Mouse (Mus musculus): ENCODE results near the gene Nlgn3. TPM values are rescaled to one million over a fixed set of nuclear protein-coding genes. Genes with fewer than 3 reads are reported as not detected.

The Nlgn3 gene
- polyA plus RNA-seq (2016; fragmentation: Nextera tagmentation; extraction: Ambion mirVana) = 0.08 and 0.20 TPM in 2 replicates

- H3K27me3 ChIP-seq (replicated peaks) = peaks cover 65% of the 10 kb centered on the region
- H3K9me3 ChIP-seq (replicated peaks) = no peaks in the 10 kb centered on the region
- no peak within 1 kb of the TSS for H3K27ac ChIP-seq
- no peak for ATAC-seq
- H3K4me1 ChIP-seq = peaks cover 9% of the 10 kb centered on the region; the same call in 1 of the 2 replicates
- 13% methylated on average over 16 of the region's 24 CpGs for WGBS (ENCODE audit: insufficient replicate concordance)
- H3K36me3 ChIP-seq = peaks cover 39% of the 10 kb centered on the region
- H3K4me2 ChIP-seq = peak within 1 kb of the TSS; percentile 32
- no peak within 1 kb of the TSS for H3K9ac ChIP-seq
- no peak within 1 kb of the TSS for H3K4me3 ChIP-seq
These were observed at the start of gene Nlgn3 for GRCm38 (mm10) chrX:101299055-101299454. TSS of gene Nlgn3 (plus strand) at chrX:101299168.

- Histone ChIP-seq H3K4me3 (peak within 1 kb of the TSS; percentile 68), H3K9me3 (replicated peaks) (no peaks in the 10 kb centered on the region; the same call in 1 of the 2 replicates), H3K9ac (peak within 1 kb of the TSS; percentile 81), H3K4me2 (peak within 1 kb of the TSS; percentile 78), H3K27me3 (replicated peaks) (peaks cover 13% of the 10 kb centered on the region; the same call in 1 of the 2 replicates), H3K36me3 (peaks cover 15% of the 10 kb centered on the region), H3K27ac (peak within 1 kb of the TSS; percentile 84), H3K4me1 (peaks cover 18% of the 10 kb centered on the region; the same call in 1 of the 2 replicates)
- 8% methylated on average over 47 of the region's 47 CpGs for WGBS (ENCODE audit: insufficient replicate concordance)
- ATAC-seq = peak; percentile 93
These were observed 44.8 kb upstream of the Nlgn3 start, which contains the start of gene Foxo4 for GRCm38 (mm10) chrX:101253952-101254729. TSS of gene Foxo4 (plus strand) at chrX:101254528.

DNA sequence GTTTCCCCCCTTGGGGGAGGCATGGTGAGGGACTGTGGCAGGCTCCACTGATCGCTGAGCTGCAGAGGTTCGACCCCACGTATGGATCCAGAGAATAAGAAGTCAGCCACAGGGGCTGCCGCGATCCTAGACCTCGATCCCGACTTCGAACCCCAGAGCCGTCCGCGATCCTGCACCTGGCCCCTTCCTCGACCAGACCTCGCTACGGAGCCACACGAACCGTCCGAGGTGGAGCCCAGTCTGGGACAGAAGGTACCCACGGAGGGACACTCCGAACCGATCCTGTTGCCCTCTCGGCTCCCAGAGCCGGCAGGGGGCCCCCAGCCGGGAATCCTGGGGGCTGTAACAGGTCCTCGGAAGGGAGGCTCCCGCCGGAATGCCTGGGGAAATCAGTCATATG, 44.2 kb upstream of the Nlgn3 start:
- peak overlapping the region; percentile 68 for H3K4me3 ChIP-seq
- peaks cover 20% of the 10 kb centered on the region for H3K36me3 ChIP-seq
- H3K9me3 ChIP-seq (replicated peaks) = no peaks in the 10 kb centered on the region; the same call in 1 of the 2 replicates
- H3K27ac ChIP-seq = peak overlapping the region; percentile 84
- peaks cover 18% of the 10 kb centered on the region; the same call in 1 of the 2 replicates for H3K4me1 ChIP-seq
- peaks cover 13% of the 10 kb centered on the region; the same call in 1 of the 2 replicates for H3K27me3 ChIP-seq (replicated peaks)
- H3K9ac ChIP-seq = peak overlapping the region; percentile 81
- WGBS (ENCODE audit: insufficient replicate concordance) = 5% methylated on average over 26 of the region's 26 CpGs
- H3K4me2 ChIP-seq = peak overlapping the region; percentile 78
- ATAC-seq = peak; percentile 24

DNA sequence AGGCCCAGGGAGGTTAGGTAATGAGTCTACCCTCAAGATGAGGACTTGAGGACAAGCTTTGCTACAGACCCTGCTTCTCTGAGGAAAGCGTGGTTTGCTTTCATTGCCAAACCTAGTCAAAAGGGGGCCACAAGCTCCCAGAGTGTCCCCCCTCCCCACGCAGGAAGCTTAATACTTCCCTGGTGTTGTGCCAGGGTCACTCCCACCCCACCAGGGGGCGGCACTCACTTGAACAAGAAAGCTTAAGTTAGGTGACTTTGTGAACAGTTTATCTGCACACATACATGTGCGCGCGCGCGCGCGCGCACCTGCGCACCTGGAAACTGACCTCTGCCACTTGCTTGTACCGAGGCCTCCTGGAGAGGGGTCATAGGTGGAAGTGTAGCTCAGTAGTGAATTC, 42.4 kb upstream of the Nlgn3 start:
- Histone ChIP-seq H3K9me3 (replicated peaks) (no peaks in the 10 kb centered on the region; the same call in 1 of the 2 replicates), H3K4me2 (peak overlapping the region; percentile 78; the same call in 1 of the 2 replicates), H3K4me1 (peaks cover 30% of the 10 kb centered on the region), H3K36me3 (peaks cover 20% of the 10 kb centered on the region), H3K9ac (no peak overlapping the region), H3K27me3 (replicated peaks) (peaks cover 13% of the 10 kb centered on the region; the same call in 1 of the 2 replicates), H3K27ac (no peak overlapping the region), H3K4me3 (no peak overlapping the region)
- no peak for ATAC-seq
- 75% methylated on average over 13 of the region's 13 CpGs for WGBS (ENCODE audit: insufficient replicate concordance)

DNA sequence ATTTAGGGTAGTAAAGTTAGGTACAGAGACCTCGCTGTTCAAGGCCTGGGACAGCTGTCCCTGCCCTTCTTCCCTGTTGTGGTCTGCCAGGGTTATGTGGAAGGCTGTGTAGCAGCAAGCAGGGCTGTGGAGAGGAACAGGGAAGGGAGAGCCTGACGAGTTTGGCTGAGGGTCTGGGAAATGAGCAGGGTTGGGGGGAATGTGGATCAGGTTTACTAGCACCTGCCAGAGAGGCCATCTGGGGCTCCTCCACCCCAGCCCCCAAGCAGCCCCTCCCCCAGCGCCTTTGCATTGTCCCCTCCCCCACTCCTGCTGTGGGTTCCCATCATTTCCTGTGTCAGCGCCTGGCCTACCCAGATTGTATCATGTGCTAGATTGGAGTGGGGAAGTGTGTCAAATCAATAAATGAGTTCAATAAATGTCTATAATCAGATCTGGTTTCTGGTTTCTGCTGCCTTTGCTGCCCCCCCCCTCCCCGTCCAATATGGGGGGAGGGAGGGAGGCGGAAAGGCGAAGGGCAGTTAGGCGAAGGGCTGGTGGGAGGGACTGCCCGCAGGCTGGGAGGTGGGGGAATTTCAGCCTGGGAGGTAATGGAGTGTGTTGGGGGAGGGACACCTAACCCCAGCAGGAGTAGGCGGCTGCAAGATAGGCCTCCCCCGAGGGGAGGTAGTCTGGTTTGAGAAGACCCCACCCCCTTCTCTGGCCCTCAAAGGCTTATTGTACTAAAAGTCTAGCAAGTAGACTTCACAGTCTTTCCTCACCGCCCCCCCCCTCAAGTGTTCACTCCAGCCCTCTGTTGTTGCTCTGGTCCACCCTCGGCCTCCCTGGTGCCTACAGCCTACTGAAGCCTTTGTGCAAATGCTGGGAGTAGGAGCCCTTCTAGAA, 38.3 kb upstream of the Nlgn3 start:
- Histone ChIP-seq H3K4me1 (peaks cover 37% of the 10 kb centered on the region), H3K9ac (no peak overlapping the region), H3K9me3 (replicated peaks) (no peaks in the 10 kb centered on the region), H3K36me3 (peaks cover 20% of the 10 kb centered on the region), H3K27ac (0 out of 2 replicates have a peak overlapping the region, but pooled peaks have one; percentile 30), H3K27me3 (replicated peaks) (peaks cover 9% of the 10 kb centered on the region; the same call in 1 of the 2 replicates), H3K4me3 (no peak overlapping the region), H3K4me2 (peak overlapping the region; percentile 28)
- peak; percentile 57 for ATAC-seq
- WGBS (ENCODE audit: insufficient replicate concordance) = 21% methylated on average over 11 of the region's 13 CpGs

DNA sequence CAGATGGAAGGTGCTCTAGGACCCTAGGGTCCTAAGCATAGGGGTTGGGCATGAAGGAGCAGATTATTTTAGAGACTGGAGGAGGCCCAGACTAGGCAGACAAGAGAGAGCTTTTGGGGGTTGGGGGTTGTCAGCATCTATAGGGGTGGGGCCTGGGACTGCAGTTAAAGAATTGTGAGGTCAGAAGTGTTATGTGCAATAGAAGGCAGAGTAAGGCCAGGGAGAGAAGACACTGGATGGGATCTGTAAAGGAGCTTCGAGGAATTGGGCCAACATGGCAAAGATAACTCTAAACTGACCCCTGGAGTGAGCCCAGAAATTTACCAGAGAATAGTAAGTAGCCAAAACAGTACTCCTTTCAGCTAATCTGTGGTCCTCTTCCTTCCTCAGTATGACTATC, 35.1 kb upstream of the Nlgn3 start, which contains the start of gene Gm614:
Gene Gm614, minus strand, starts transcription at position 101 of the 400 bp plus-strand sequence.
- Histone ChIP-seq H3K9ac (no peak within 1 kb of the TSS), H3K36me3 (peaks cover 7% of the 10 kb centered on the region), H3K4me2 (no peak within 1 kb of the TSS), H3K4me3 (no peak within 1 kb of the TSS), H3K27me3 (replicated peaks) (peaks cover 19% of the 10 kb centered on the region), H3K27ac (no peak within 1 kb of the TSS), H3K4me1 (peaks cover 43% of the 10 kb centered on the region), H3K9me3 (replicated peaks) (no peaks in the 10 kb centered on the region)
- no peak for ATAC-seq
- 100% methylated on average over 1 of the region's 1 CpGs for WGBS (ENCODE audit: insufficient replicate concordance)

GRCm38 (mm10) chrX:101266631-101267030, 32.3 kb upstream of the Nlgn3 start:
- Histone ChIP-seq H3K9ac (no peak overlapping the region), H3K27me3 (replicated peaks) (peaks cover 19% of the 10 kb centered on the region), H3K4me2 (no peak overlapping the region), H3K4me3 (no peak overlapping the region), H3K4me1 (peaks cover 31% of the 10 kb centered on the region), H3K27ac (no peak overlapping the region), H3K36me3 (no peaks in the 10 kb centered on the region), H3K9me3 (replicated peaks) (no peaks in the 10 kb centered on the region)
- ATAC-seq = no peak
- WGBS (ENCODE audit: insufficient replicate concordance) = 82% methylated on average over 6 of the region's 6 CpGs

DNA sequence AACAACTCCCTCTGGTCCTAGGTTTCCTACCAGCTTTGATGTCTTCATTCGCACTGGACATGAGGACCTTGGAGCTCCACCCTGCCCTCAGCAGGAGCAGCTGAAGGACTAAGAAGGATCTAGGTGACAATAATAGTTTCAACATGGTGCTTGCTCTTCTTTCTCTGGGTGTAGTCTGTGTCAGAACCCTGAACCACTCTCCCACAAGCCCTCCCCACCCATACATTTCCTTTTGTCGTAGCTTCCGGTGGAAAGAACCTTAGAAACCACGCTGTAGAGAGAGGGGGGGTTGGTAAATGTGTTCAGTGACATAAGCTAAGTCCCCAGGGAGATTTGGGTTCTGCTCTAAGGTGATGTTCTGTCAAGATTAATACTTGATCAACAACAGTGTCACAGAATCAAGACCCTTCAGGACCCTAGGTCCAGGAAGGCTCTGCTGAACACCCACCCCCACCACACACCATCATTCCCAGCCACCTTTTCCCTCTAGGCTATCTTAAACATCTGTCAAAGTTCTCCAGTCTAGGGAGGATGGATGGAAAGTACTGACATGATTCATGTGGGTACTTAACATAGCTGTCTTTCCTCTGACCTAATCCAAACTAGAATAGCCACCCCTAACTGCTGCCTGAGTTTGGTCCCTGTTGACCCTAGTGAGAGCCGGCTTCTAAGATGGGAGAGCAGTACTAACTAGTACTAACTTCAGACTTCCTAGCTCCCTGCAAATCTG, 30.8 kb upstream of the Nlgn3 start, which contains the start of gene Il2rg:
Gene Il2rg, minus strand, starts transcription at position 231 of the 730 bp plus-strand sequence.
- 11% methylated on average over 5 of the region's 5 CpGs for WGBS (ENCODE audit: insufficient replicate concordance)
- Histone ChIP-seq H3K27ac (no peak within 1 kb of the TSS), H3K9me3 (replicated peaks) (no peaks in the 10 kb centered on the region), H3K27me3 (replicated peaks) (peaks cover 25% of the 10 kb centered on the region), H3K9ac (no peak within 1 kb of the TSS), H3K36me3 (no peaks in the 10 kb centered on the region), H3K4me3 (peak within 1 kb of the TSS; percentile 7; the same call in 1 of the 2 replicates), H3K4me1 (peaks cover 34% of the 10 kb centered on the region), H3K4me2 (peak within 1 kb of the TSS; percentile 32)
- peak; percentile 51; the same call in 1 of the 2 replicates for ATAC-seq

DNA sequence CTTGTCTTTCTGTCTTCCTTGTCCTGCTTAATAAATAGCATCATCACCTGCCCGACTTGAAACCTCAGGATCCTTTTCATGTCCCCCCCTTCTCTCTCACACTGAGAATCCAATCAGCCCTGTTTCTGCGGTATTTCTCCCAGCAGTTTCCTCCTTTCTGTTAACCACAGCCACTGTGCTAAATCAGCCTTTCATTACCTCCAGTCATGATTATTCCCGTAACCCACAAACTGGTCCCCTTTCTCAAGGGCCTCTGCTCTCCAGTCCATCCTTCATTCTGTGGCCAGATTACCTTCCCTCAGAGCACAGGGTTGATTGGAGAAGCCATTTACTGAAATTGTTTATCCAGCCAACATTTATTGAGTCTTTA, 30.2 kb upstream of the Nlgn3 start, which contains the start of gene Gm20489:
Gene Gm20489, minus strand, starts transcription at position 269 of the 370 bp plus-strand sequence.
- 25% methylated on average over 3 of the region's 3 CpGs for WGBS (ENCODE audit: insufficient replicate concordance)

GRCm38 (mm10) chrX:101273410-101273809, 25.6 kb upstream of the Nlgn3 start:
- peak overlapping the region; percentile 67 for H3K4me3 ChIP-seq
- H3K4me1 ChIP-seq = peaks cover 26% of the 10 kb centered on the region
- peak overlapping the region; percentile 86 for H3K27ac ChIP-seq
- 31% methylated on average over 6 of the region's 6 CpGs for WGBS (ENCODE audit: insufficient replicate concordance)
- peak overlapping the region; percentile 68 for H3K9ac ChIP-seq
- peaks cover 23% of the 10 kb centered on the region for H3K27me3 ChIP-seq (replicated peaks)
- H3K4me2 ChIP-seq = peak overlapping the region; percentile 60
- H3K36me3 ChIP-seq = peaks cover 29% of the 10 kb centered on the region
- no peaks in the 10 kb centered on the region for H3K9me3 ChIP-seq (replicated peaks)
- ATAC-seq = no peak

More for the DNA sequence above, 30.2 kb upstream of the Nlgn3 start, which contains the start of gene Gm20489:
- H3K27ac ChIP-seq = no peak within 1 kb of the TSS
- ATAC-seq = no peak
- peak within 1 kb of the TSS; percentile 32 for H3K4me2 ChIP-seq
- H3K4me3 ChIP-seq = 0 out of 2 replicates have a peak within 1 kb of the TSS, but pooled peaks have one; percentile 7
- H3K4me1 ChIP-seq = peaks cover 39% of the 10 kb centered on the region
- H3K36me3 ChIP-seq = no peaks in the 10 kb centered on the region
- no peak within 1 kb of the TSS for H3K9ac ChIP-seq
- H3K27me3 ChIP-seq (replicated peaks) = peaks cover 30% of the 10 kb centered on the region
- no peaks in the 10 kb centered on the region for H3K9me3 ChIP-seq (replicated peaks)
